Mouse (Mus musculus): Measurements from ENCODE around the gene Prss50. TPM values are rescaled to one million over a fixed set of nuclear protein-coding genes. Genes with fewer than 3 reads are reported as not detected.

Gene Prss50
- polyA plus RNA-seq, 2 experiments = 7.9 to 14.9 TPM

- TF ChIP-seq EP300 (IDR thresholded peaks at IDR 0.05; ENCODE audit: low read depth) (no peak), CTCF (IDR thresholded peaks at IDR 0.05; ENCODE audit: low read depth) (no peak)
- WGBS (ENCODE audit: insufficient replicate concordance) = 72% methylated on average over 3 of the region's 3 CpGs
- H3K27ac ChIP-seq = no peak overlapping the region
- H3K4me2 ChIP-seq (ENCODE audit: low read depth) = no peak overlapping the region
- DNase-seq (ENCODE audit: low read depth in 3 of 3, low spot score in 3 of 3) = no peak
- no peaks in the 10 kb centered on the region for H3K27me3 ChIP-seq (ENCODE audit: control insufficient read depth, insufficient read depth, low read length)
- H3K4me1 ChIP-seq (replicated peaks; ENCODE audit: control insufficient read depth in 2 of 2, insufficient read depth in 2 of 2, low read length in 1 of 2) = no peaks in the 10 kb centered on the region
- H3K9ac ChIP-seq (replicated peaks) = no peak overlapping the region
- no peak for ATAC-seq (ENCODE audit: insufficient read depth)
- no peaks in the 10 kb centered on the region for H3K36me3 ChIP-seq (replicated peaks; ENCODE audit: control insufficient read depth, insufficient read depth, low read depth)
- H3K4me3 ChIP-seq (ENCODE audit: insufficient read depth in 1 of 2, low read depth in 2 of 2, low read length in 2 of 2) = no peak overlapping the region
- no peaks in the 10 kb centered on the region for H3K9me3 ChIP-seq (ENCODE audit: control insufficient read depth, low read length)
Observed at GRCm38 (mm10) chr9:110908631-110909016, 50.9 kb downstream of the Prss50 start.

- Histone ChIP-seq H3K4me2 (ENCODE audit: low read depth) (no peak overlapping the region), H3K27ac (no peak overlapping the region), H3K4me3 (ENCODE audit: insufficient read depth in 1 of 2, low read depth in 2 of 2, low read length in 2 of 2) (no peak overlapping the region), H3K36me3 (replicated peaks; ENCODE audit: control insufficient read depth, insufficient read depth, low read depth) (no peaks in the 10 kb centered on the region), H3K9ac (replicated peaks) (no peak overlapping the region), H3K4me1 (replicated peaks; ENCODE audit: control insufficient read depth in 2 of 2, insufficient read depth in 2 of 2, low read length in 1 of 2) (no peaks in the 10 kb centered on the region), H3K9me3 (ENCODE audit: control insufficient read depth, low read length) (no peaks in the 10 kb centered on the region), H3K27me3 (ENCODE audit: control insufficient read depth, insufficient read depth, low read length) (no peaks in the 10 kb centered on the region)
- WGBS (ENCODE audit: insufficient replicate concordance) = 40% methylated on average over 6 of the region's 6 CpGs
- no peak for DNase-seq (ENCODE audit: low read depth in 3 of 3, low spot score in 3 of 3)
- TF ChIP-seq EP300 (IDR thresholded peaks at IDR 0.05; ENCODE audit: low read depth) (no peak), CTCF (IDR thresholded peaks at IDR 0.05; ENCODE audit: low read depth) (no peak)
- no peak for ATAC-seq (ENCODE audit: insufficient read depth)
Observed at GRCm38 (mm10) chr9:110909371-110909967, 51.7 kb downstream of the Prss50 start.

Other genes starting within 250 kb of the Prss50 start
- 1.4 and 1.5 TPM in 2 replicates for gene Nradd, start 233.5 kb upstream of the Prss50 start, polyA plus RNA-seq (2012; rRNA removed)
- 0.67 and 0.75 TPM in 2 replicates for gene Nradd, start 233.5 kb upstream of the Prss50 start, polyA plus RNA-seq (2014; fragmentation: Nextera tagmentation; extraction: Ambion mirVana)
- 4.2 and 4.3 TPM in 2 replicates for gene Nbeal2, start 203.8 kb upstream of the Prss50 start, polyA plus RNA-seq (2012; rRNA removed)
- 1.6 TPM in 2 replicates for gene Nbeal2, start 203.8 kb upstream of the Prss50 start, polyA plus RNA-seq (2014; fragmentation: Nextera tagmentation; extraction: Ambion mirVana)
- gene Ccdc12, start 201.5 kb upstream of the Prss50 start, polyA plus RNA-seq (2012; rRNA removed) = 42.3 and 64.5 TPM in 2 replicates
- 60.4 and 66.0 TPM in 2 replicates for gene Ccdc12, start 201.5 kb upstream of the Prss50 start, polyA plus RNA-seq (2014; fragmentation: Nextera tagmentation; extraction: Ambion mirVana)
- 0.10 TPM in 1 of 2 replicates, not detected in the other for gene Myl3, start 116.1 kb upstream of the Prss50 start, polyA plus RNA-seq (2012; rRNA removed)
- 0.18 TPM in 1 of 2 replicates, not detected in the other for gene Myl3, start 116.1 kb upstream of the Prss50 start, polyA plus RNA-seq (2014; fragmentation: Nextera tagmentation; extraction: Ambion mirVana)
- gene Pth1r, start 110.8 kb upstream of the Prss50 start, polyA plus RNA-seq (2012; rRNA removed) = 3.4 and 3.8 TPM in 2 replicates
- 2.0 and 2.4 TPM in 2 replicates for gene Pth1r, start 110.8 kb upstream of the Prss50 start, polyA plus RNA-seq (2014; fragmentation: Nextera tagmentation; extraction: Ambion mirVana)
- gene Prss42, start 59.8 kb upstream of the Prss50 start, polyA plus RNA-seq (2012; rRNA removed) = 0.02 TPM in 1 of 2 replicates, not detected in the other
- gene Prss42, start 59.8 kb upstream of the Prss50 start, polyA plus RNA-seq (2014; fragmentation: Nextera tagmentation; extraction: Ambion mirVana) = not detected in 2 replicates
- not detected in 2 replicates for gene Prss44, start 44.0 kb upstream of the Prss50 start, polyA plus RNA-seq (2012; rRNA removed)
- not detected in 2 replicates for gene Prss44, start 44.0 kb upstream of the Prss50 start, polyA plus RNA-seq (2014; fragmentation: Nextera tagmentation; extraction: Ambion mirVana)
- not detected in 2 replicates for gene Prss43, start 31.3 kb upstream of the Prss50 start, polyA plus RNA-seq (2012; rRNA removed)
- gene Prss43, start 31.3 kb upstream of the Prss50 start, polyA plus RNA-seq (2014; fragmentation: Nextera tagmentation; extraction: Ambion mirVana) = not detected in 2 replicates
- not detected in 2 replicates for gene Prss45, start 23.4 kb upstream of the Prss50 start, polyA plus RNA-seq (2012; rRNA removed)
- gene Prss45, start 23.4 kb upstream of the Prss50 start, polyA plus RNA-seq (2014; fragmentation: Nextera tagmentation; extraction: Ambion mirVana) = not detected in 2 replicates
- gene Prss46, start 13.5 kb upstream of the Prss50 start, polyA plus RNA-seq (2012; rRNA removed) = not detected in 2 replicates
- gene Prss46, start 13.5 kb upstream of the Prss50 start, polyA plus RNA-seq (2014; fragmentation: Nextera tagmentation; extraction: Ambion mirVana) = not detected in 2 replicates
- 2.9 and 3.3 TPM in 2 replicates for gene Als2cl, start 21.9 kb downstream of the Prss50 start, polyA plus RNA-seq (2012; rRNA removed)
- 1.1 and 1.3 TPM in 2 replicates for gene Als2cl, start 21.9 kb downstream of the Prss50 start, polyA plus RNA-seq (2014; fragmentation: Nextera tagmentation; extraction: Ambion mirVana)
- gene Tmie, start 22.1 kb downstream of the Prss50 start, polyA plus RNA-seq (2012; rRNA removed) = 0.62 and 0.97 TPM in 2 replicates
- gene Tmie, start 22.1 kb downstream of the Prss50 start, polyA plus RNA-seq (2014; fragmentation: Nextera tagmentation; extraction: Ambion mirVana) = 0.94 and 1.1 TPM in 2 replicates
- gene Fam240a, start 58.9 kb downstream of the Prss50 start, polyA plus RNA-seq (2012; rRNA removed) = not detected in 2 replicates
- not detected in 2 replicates for gene Fam240a, start 58.9 kb downstream of the Prss50 start, polyA plus RNA-seq (2014; fragmentation: Nextera tagmentation; extraction: Ambion mirVana)
- not detected in 2 replicates for gene Tdgf1, start 88.2 kb downstream of the Prss50 start, polyA plus RNA-seq (2012; rRNA removed)
- not detected in 2 replicates for gene Tdgf1, start 88.2 kb downstream of the Prss50 start, polyA plus RNA-seq (2014; fragmentation: Nextera tagmentation; extraction: Ambion mirVana)
- 0.02 and 0.09 TPM in 2 replicates for gene Lrrc2, start 93.6 kb downstream of the Prss50 start, polyA plus RNA-seq (2012; rRNA removed)
- 0.10 and 0.29 TPM in 2 replicates for gene Lrrc2, start 93.6 kb downstream of the Prss50 start, polyA plus RNA-seq (2014; fragmentation: Nextera tagmentation; extraction: Ambion mirVana)
- gene Rtp3, start 132.6 kb downstream of the Prss50 start, polyA plus RNA-seq (2012; rRNA removed) = 26.0 and 34.3 TPM in 2 replicates
- 15.6 and 21.7 TPM in 2 replicates for gene Rtp3, start 132.6 kb downstream of the Prss50 start, polyA plus RNA-seq (2014; fragmentation: Nextera tagmentation; extraction: Ambion mirVana)
- gene Ltf, start 161.3 kb downstream of the Prss50 start, polyA plus RNA-seq (2012; rRNA removed) = 4.9 and 7.4 TPM in 2 replicates
- gene Ltf, start 161.3 kb downstream of the Prss50 start, polyA plus RNA-seq (2014; fragmentation: Nextera tagmentation; extraction: Ambion mirVana) = 24.5 and 29.8 TPM in 2 replicates
- 7.2 and 8.8 TPM in 2 replicates for gene Ccrl2, start 199.6 kb downstream of the Prss50 start, polyA plus RNA-seq (2012; rRNA removed)
- 14.3 and 16.6 TPM in 2 replicates for gene Ccrl2, start 199.6 kb downstream of the Prss50 start, polyA plus RNA-seq (2014; fragmentation: Nextera tagmentation; extraction: Ambion mirVana)